In the genomic region with DNA sequence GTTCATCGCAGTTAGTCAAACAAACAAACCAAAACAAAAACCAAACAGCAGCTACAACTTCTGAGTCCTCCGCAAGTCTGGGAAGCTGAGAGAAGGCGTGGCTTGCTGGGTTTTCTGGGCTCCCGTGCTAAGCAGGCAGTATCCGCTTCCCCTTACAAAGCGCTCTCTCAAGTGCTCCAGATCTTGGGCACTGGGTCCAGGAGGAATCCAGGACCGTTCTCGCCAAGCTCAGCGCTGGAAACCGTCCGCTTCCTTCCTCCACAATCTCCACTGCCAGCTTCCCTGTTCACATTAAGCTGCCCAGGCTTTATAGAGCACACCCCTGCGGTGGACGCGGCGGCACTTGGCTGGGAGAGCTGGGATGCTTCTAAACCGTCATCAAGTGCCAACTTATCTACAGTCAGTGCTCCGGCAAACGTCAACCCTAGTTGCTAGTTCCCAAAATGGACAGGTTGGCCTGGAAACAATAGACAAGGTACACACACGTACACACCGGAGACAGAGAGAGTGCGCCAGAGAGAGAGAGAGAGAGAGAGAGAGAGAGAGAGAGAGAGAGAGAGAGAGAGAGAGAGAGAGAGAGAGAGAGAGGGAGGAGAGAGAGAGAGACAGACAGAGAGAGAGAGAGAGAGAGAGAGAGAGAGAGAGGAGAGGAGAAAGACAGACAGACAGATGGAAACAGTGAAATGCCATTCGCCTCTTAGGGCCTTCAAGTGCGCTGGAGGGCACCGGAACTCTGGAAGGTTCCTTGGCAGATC, we compare ENCODE assay signal across 8 mouse cellular contexts. TPM values are rescaled to one million over a fixed set of nuclear protein-coding genes. Genes with fewer than 3 reads are reported as not detected.
DNase-seq lines count a peak whose midpoint lies in the region; ATAC-seq and TF ChIP-seq lines count a peak whose summit lies in the region.

No protein-coding gene starts in this region.

- no peak for TF ChIP-seq CTCF in lung, postnatal 0 days (IDR thresholded peaks at IDR 0.05)

- H3K9ac ChIP-seq in hindbrain, embryonic 11.5 days (ENCODE audit: low read depth, low read length) = peak overlapping the region; percentile 76
- peak overlapping the region; percentile 69 for H3K9ac ChIP-seq in lung, postnatal 0 days (replicated peaks; ENCODE audit: low read depth)

- ATAC-seq in frontal cortex, adult (ENCODE audit: low TSS enrichment) = peak; percentile 62
- ATAC-seq in hindbrain, embryonic 11.5 days (ENCODE audit: low FRiP score) = no peak
- peak; percentile 15; the same call in 1 of the 2 replicates for ATAC-seq in lung, postnatal 0 days

- no peaks in the 10 kb centered on the region; the same call in 1 of the 2 replicates for H3K27me3 ChIP-seq in hindbrain, embryonic 11.5 days (ENCODE audit: control insufficient read depth, insufficient read depth, low read length)
- H3K27me3 ChIP-seq in lung, postnatal 0 days (replicated peaks; ENCODE audit: insufficient read depth, low read length) = 0 out of 2 replicates have a peak, but pooled peaks cover 4% of the 10 kb centered on the region

- 0 out of 2 replicates have a peak overlapping the region, but pooled peaks have one; percentile 17 for H3K27ac ChIP-seq in hindbrain, embryonic 11.5 days (ENCODE audit: low read depth, low read length)
- H3K27ac ChIP-seq in lung, postnatal 0 days (ENCODE audit: low read length) = peak overlapping the region; percentile 91

- no peak for TF ChIP-seq EP300 in lung, postnatal 0 days (IDR thresholded peaks at IDR 0.05)

- peak; percentile 92 for DNase-seq in Muller cell, postnatal 12 days (ENCODE audit: inconsistent ontology term)
- peak; percentile 93 for DNase-seq in cerebellum, adult 9-11 months
- peak; percentile 66 for DNase-seq in hindbrain, embryonic 11.5 days (ENCODE audit: low spot score)
- DNase-seq in layer of hippocampus, postnatal 10 days (ENCODE audit: low spot score in 2 of 2) = peak; percentile 56 to 67
- DNase-seq in lung, postnatal 0 days (ENCODE audit: low spot score) = peak; percentile 88
- DNase-seq in ovary, postnatal 10 days (ENCODE audit: low spot score) = peak; percentile 36
- DNase-seq in thymus, postnatal 0 days (ENCODE audit: low spot score) = peak; percentile 64

- peak overlapping the region; percentile 92 for H3K4me2 ChIP-seq in hindbrain, embryonic 11.5 days (replicated peaks; ENCODE audit: low read depth, low read length)
- H3K4me2 ChIP-seq in lung, postnatal 0 days (replicated peaks; ENCODE audit: low read depth, low read length) = peak overlapping the region; percentile 97

- no peaks in the 10 kb centered on the region for H3K36me3 ChIP-seq in hindbrain, embryonic 11.5 days (ENCODE audit: control insufficient read depth, insufficient read depth, low read length)
- no peaks in the 10 kb centered on the region; the same call in 1 of the 2 replicates for H3K36me3 ChIP-seq in lung, postnatal 0 days (ENCODE audit: insufficient read depth, low read length)

- under 1% methylated on average over 24 of the region's 24 CpGs for WGBS in hindbrain, embryonic 11.5 days
- WGBS in lung, postnatal 0 days = under 1% methylated on average over 24 of the region's 24 CpGs

- H3K9me3 ChIP-seq in hindbrain, embryonic 11.5 days (ENCODE audit: control insufficient read depth, low read length) = no peaks in the 10 kb centered on the region
- H3K9me3 ChIP-seq in lung, postnatal 0 days (ENCODE audit: low read length) = no peaks in the 10 kb centered on the region

- H3K4me1 ChIP-seq in hindbrain, embryonic 11.5 days (replicated peaks; ENCODE audit: control insufficient read depth, insufficient read depth, low read length) = no peaks in the 10 kb centered on the region
- H3K4me1 ChIP-seq in lung, postnatal 0 days (ENCODE audit: insufficient read depth, low read depth, low read length) = no peaks in the 10 kb centered on the region; the same call in none of the 2 replicates

- peak overlapping the region; percentile 83 for H3K4me3 ChIP-seq in hindbrain, embryonic 11.5 days (ENCODE audit: low read depth, low read length)
- peak overlapping the region; percentile 85 for H3K4me3 ChIP-seq in lung, postnatal 0 days (ENCODE audit: low read depth, low read length)

RNA-seq across cellular contexts. Expression of gene Siah2, which starts 1.4 kb away (rescaled TPM):
- 4.9 and 6.8 TPM in 2 replicates for polyA plus RNA-seq in hindbrain, embryonic 11.5 days (2014; fragmentation: Nextera tagmentation; extraction: Ambion mirVana)
- total RNA-seq in layer of hippocampus, postnatal 10 days (2021) = 10 to 100 TPM; 17.0 to 19.4 TPM
- polyA plus RNA-seq in lung, postnatal 0 days (2015; fragmentation: Nextera tagmentation; extraction: Ambion mirVana) = 3.9 and 4.1 TPM in 2 replicates
- 4.2 and 4.3 TPM in 2 replicates for polyA plus RNA-seq in thymus, postnatal 0 days (2015; fragmentation: Nextera tagmentation; extraction: Ambion mirVana)

RNA-seq across cellular contexts. Expression of gene Erich6, which starts 53.8 kb away (rescaled TPM):
- polyA plus RNA-seq in hindbrain, embryonic 11.5 days (2014; fragmentation: Nextera tagmentation; extraction: Ambion mirVana) = 0.08 and 0.12 TPM in 2 replicates
- 1 to 10 TPM in 1 of 2 experiments, under 1 TPM in 1; 0.94 to 1.1 TPM for total RNA-seq in layer of hippocampus, postnatal 10 days (2021)
- 0.06 TPM in 1 of 2 replicates, not detected in the other for polyA plus RNA-seq in lung, postnatal 0 days (2015; fragmentation: Nextera tagmentation; extraction: Ambion mirVana)
- not detected in 2 replicates for polyA plus RNA-seq in thymus, postnatal 0 days (2015; fragmentation: Nextera tagmentation; extraction: Ambion mirVana)

Comparison
In these comparisons a context has a peak if more than half of its experiments do, and no peak if none do; other contexts are left out.
1. DNase-seq: peak in every context shown above with its lines; median percentile 93 in cerebellum, adult 9-11 months; 92 in Muller cell, postnatal 12 days; 88 in lung, postnatal 0 days; 66 in hindbrain, embryonic 11.5 days; 64 in thymus, postnatal 0 days; 62 in layer of hippocampus, postnatal 10 days; 36 in ovary, postnatal 10 days.